Mouse (Mus musculus): ENCODE data around the gene Cmah. TPM values are rescaled to one million over a fixed set of nuclear protein-coding genes. Genes with fewer than 3 reads are reported as not detected.

Cmah gene
- polyA plus RNA-seq, 1 experiment: 8.3 TPM

DNA sequence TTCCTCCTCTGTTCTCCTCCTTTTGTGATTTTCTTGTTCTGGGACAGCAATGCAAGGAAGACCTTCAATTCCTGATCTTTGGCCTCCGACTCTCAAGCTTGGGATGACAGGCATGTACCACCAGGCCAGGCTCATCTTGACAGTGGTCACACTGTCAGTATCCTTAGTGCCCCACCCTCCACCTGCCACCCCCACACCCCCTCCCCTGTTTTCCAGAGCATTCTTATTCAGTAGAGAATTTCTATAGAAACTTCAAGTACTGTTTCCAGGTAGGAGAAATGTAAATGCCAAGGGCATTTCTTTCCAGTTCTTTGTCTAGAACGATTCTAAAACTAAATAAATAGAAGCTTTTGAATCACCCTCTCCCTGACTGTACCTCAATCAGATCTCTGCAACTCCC, 190.6 kb downstream of the Cmah start:
- Histone ChIP-seq H3K4me3 (ENCODE audit: insufficient read depth, low read depth, low read length) (no peak overlapping the region), H3K4me1 (ENCODE audit: control insufficient read depth, insufficient read depth, low read length) (no peaks in the 10 kb centered on the region), H3K27me3 (replicated peaks; ENCODE audit: control insufficient read depth, insufficient read depth, low read length) (no peaks in the 10 kb centered on the region), H3K36me3 (ENCODE audit: control insufficient read depth, insufficient read depth, low read length) (no peaks in the 10 kb centered on the region), H3K27ac (ENCODE audit: insufficient read depth, low read depth, low read length) (no peak overlapping the region)
- DNase-seq: no peak
- 65% methylated on average over 2 of the region's 2 CpGs for WGBS
- TF ChIP-seq POLR2A (IDR thresholded peaks at IDR 0.05; ENCODE audit: low read depth, low read length): no peak
- TF ChIP-seq CTCF (conservative IDR thresholded peaks at IDR 0.05; ENCODE audit: insufficient read depth, insufficient read length, low read depth, low read length): no peak

- Histone ChIP-seq H3K36me3 (ENCODE audit: control insufficient read depth, insufficient read depth, low read length) (no peaks in the 10 kb centered on the region), H3K27ac (ENCODE audit: insufficient read depth, low read depth, low read length) (no peak overlapping the region), H3K4me1 (ENCODE audit: control insufficient read depth, insufficient read depth, low read length) (no peaks in the 10 kb centered on the region), H3K4me3 (ENCODE audit: insufficient read depth, low read depth, low read length) (no peak overlapping the region), H3K27me3 (replicated peaks; ENCODE audit: control insufficient read depth, insufficient read depth, low read length) (no peaks in the 10 kb centered on the region)
- 50% methylated on average over 6 of the region's 6 CpGs for WGBS
- peak; percentile 60 for DNase-seq
- TF ChIP-seq POLR2A (IDR thresholded peaks at IDR 0.05; ENCODE audit: low read depth, low read length) (no peak), CTCF (conservative IDR thresholded peaks at IDR 0.05; ENCODE audit: insufficient read depth, insufficient read length, low read depth, low read length) (peak; percentile 74)
Measured at GRCm38 (mm10) chr13:24518887-24519286, 191.7 kb downstream of the Cmah start.

- Histone ChIP-seq H3K4me1 (ENCODE audit: control insufficient read depth, insufficient read depth, low read length) (no peaks in the 10 kb centered on the region), H3K27ac (ENCODE audit: insufficient read depth, low read depth, low read length) (no peak overlapping the region), H3K27me3 (replicated peaks; ENCODE audit: control insufficient read depth, insufficient read depth, low read length) (no peaks in the 10 kb centered on the region), H3K4me3 (ENCODE audit: insufficient read depth, low read depth, low read length) (no peak overlapping the region), H3K36me3 (ENCODE audit: control insufficient read depth, insufficient read depth, low read length) (no peaks in the 10 kb centered on the region)
- DNase-seq: no peak
- TF ChIP-seq CTCF (conservative IDR thresholded peaks at IDR 0.05; ENCODE audit: insufficient read depth, insufficient read length, low read depth, low read length): no peak
- TF ChIP-seq POLR2A (IDR thresholded peaks at IDR 0.05; ENCODE audit: low read depth, low read length): no peak
- 70% methylated on average over 14 of the region's 14 CpGs for WGBS
Measured at GRCm38 (mm10) chr13:24519976-24520647, 192.9 kb downstream of the Cmah start.

- no peaks in the 10 kb centered on the region for H3K4me1 ChIP-seq (ENCODE audit: control insufficient read depth, insufficient read depth, low read length)
- H3K27me3 ChIP-seq (replicated peaks; ENCODE audit: control insufficient read depth, insufficient read depth, low read length): no peaks in the 10 kb centered on the region
- TF ChIP-seq CTCF (conservative IDR thresholded peaks at IDR 0.05; ENCODE audit: insufficient read depth, insufficient read length, low read depth, low read length): no peak
- TF ChIP-seq POLR2A (IDR thresholded peaks at IDR 0.05; ENCODE audit: low read depth, low read length): no peak
- WGBS: 80% methylated on average over 10 of the region's 10 CpGs
- no peak overlapping the region for H3K27ac ChIP-seq (ENCODE audit: insufficient read depth, low read depth, low read length)
- H3K4me3 ChIP-seq (ENCODE audit: insufficient read depth, low read depth, low read length): no peak overlapping the region
- H3K36me3 ChIP-seq (ENCODE audit: control insufficient read depth, insufficient read depth, low read length): no peaks in the 10 kb centered on the region
- DNase-seq: no peak
Measured at GRCm38 (mm10) chr13:24520796-24521195, 193.6 kb downstream of the Cmah start.

DNA sequence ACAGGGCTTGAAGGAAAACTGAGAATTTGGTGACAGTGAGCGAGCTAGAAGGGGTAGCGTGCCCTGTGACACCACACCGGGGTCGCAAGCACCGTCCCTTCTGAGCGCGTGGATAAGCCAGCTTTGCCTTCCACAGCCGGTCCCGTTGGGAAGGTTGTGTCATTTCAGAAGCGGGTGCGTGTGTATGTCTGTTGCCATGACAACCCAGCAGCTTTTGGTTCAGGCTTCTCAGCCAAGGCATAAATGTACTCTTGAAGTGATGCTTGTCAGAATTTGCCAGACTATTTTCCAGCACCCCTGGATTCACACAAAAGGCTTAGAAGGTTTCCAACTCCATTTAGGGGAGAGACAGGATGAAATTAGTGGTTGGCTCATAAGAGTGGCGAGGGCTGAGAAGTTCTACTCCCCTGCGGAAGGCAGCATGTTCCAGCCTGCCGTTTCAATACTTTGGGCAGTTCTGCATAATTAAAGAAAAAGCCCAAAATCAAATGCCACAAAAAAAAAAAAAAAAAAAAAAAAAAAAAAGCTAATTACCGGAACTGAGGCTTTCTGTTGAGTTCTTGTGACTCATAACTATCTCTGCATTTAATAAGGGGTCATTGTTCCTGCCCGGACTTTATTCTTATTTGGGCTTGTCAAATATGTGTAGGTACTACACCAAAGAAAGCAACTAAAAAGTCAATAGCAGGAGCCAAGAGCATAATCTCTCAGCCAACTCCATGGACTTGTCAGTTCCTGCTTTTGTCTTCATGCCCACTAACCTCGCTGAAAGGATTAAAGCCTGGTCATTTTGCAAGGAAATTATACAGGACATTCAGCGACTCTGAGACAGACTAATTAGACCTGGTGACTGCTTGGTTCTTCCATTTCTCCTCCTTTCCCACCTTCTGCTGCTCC, 194.5 kb downstream of the Cmah start:
- no peak overlapping the region for H3K27ac ChIP-seq (ENCODE audit: insufficient read depth, low read depth, low read length)
- DNase-seq: no peak

DNA sequence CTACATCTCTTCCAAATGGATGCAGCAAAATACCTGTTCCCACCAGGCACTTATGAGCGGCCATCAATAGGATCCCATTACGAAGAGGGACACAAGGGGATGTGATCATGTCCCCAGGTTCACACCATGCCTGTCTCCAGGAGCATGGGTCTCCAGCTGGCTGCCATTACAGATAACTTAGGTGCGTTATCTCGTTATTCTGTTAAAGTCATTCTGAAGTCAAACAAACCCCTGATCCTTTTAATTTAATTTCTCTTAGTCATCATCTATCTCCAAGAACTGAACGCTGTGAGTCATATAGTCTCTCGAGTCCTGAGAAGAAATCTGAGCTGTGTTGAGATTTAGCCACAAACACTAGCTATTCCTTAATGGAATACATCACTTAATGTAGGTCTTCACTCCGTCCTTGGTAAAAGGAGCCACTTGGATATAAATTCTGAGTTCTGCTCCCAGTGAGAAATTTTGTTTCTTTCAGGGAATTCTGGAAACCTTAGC, 195.2 kb downstream of the Cmah start:
- H3K4me3 ChIP-seq (ENCODE audit: insufficient read depth, low read depth, low read length): no peak overlapping the region
- no peaks in the 10 kb centered on the region for H3K4me1 ChIP-seq (ENCODE audit: control insufficient read depth, insufficient read depth, low read length)
- no peaks in the 10 kb centered on the region for H3K36me3 ChIP-seq (ENCODE audit: control insufficient read depth, insufficient read depth, low read length)
- TF ChIP-seq POLR2A (IDR thresholded peaks at IDR 0.05; ENCODE audit: low read depth, low read length): no peak
- no peak for TF ChIP-seq CTCF (conservative IDR thresholded peaks at IDR 0.05; ENCODE audit: insufficient read depth, insufficient read length, low read depth, low read length)
- 85% methylated on average over 7 of the region's 7 CpGs for WGBS
- no peak overlapping the region for H3K27ac ChIP-seq (ENCODE audit: insufficient read depth, low read depth, low read length)
- H3K27me3 ChIP-seq (replicated peaks; ENCODE audit: control insufficient read depth, insufficient read depth, low read length): no peaks in the 10 kb centered on the region
- no peak for DNase-seq

More for the DNA sequence above, 194.5 kb downstream of the Cmah start:
- TF ChIP-seq POLR2A (IDR thresholded peaks at IDR 0.05; ENCODE audit: low read depth, low read length) (no peak), CTCF (conservative IDR thresholded peaks at IDR 0.05; ENCODE audit: insufficient read depth, insufficient read length, low read depth, low read length) (no peak)
- H3K4me1 ChIP-seq (ENCODE audit: control insufficient read depth, insufficient read depth, low read length): no peaks in the 10 kb centered on the region
- no peak overlapping the region for H3K4me3 ChIP-seq (ENCODE audit: insufficient read depth, low read depth, low read length)
- no peaks in the 10 kb centered on the region for H3K27me3 ChIP-seq (replicated peaks; ENCODE audit: control insufficient read depth, insufficient read depth, low read length)
- 63% methylated on average over 18 of the region's 18 CpGs for WGBS
- H3K36me3 ChIP-seq (ENCODE audit: control insufficient read depth, insufficient read depth, low read length): no peaks in the 10 kb centered on the region

All from kidney, adult 2 months (tissue).